ENCODE assay signal across 16 mouse cellular contexts in genomic region chr3:99263471-99263903, GRCm38 (mm10). TPM values are rescaled to one million over a fixed set of nuclear protein-coding genes. Genes with fewer than 3 reads are reported as not detected.
DNase-seq lines count a peak whose midpoint lies in the region; ATAC-seq lines count a peak whose summit lies in the region.
"Had no signal": no experiment of that assay in that cellular context is flagged by ENCODE, and none has a peak within 500 bp of the region (broad histone marks: within the 10 kb centered on the region; RNA-seq: fewer than 3 reads in every experiment).

No protein-coding gene starts in this region.

- WGBS in hindbrain, embryonic 11.5 days = 14% methylated on average over 9 of the region's 9 CpGs
- WGBS in hindbrain, embryonic 12.5 days = 23% methylated on average over 9 of the region's 9 CpGs
- 22% methylated on average over 9 of the region's 9 CpGs for WGBS in limb, embryonic 11.5 days

- no peaks in the 10 kb centered on the region for H3K36me3 ChIP-seq in hindbrain, embryonic 11.5 days (ENCODE audit: control insufficient read depth, insufficient read depth, low read length)
- H3K36me3 ChIP-seq in hindbrain, embryonic 12.5 days = no peaks in the 10 kb centered on the region
- no peaks in the 10 kb centered on the region for H3K36me3 ChIP-seq in limb, embryonic 11.5 days (ENCODE audit: control insufficient read depth, insufficient read depth, low read length)
- H3K36me3 ChIP-seq: heart, embryonic 12.5 days; liver, embryonic 13.5 days had no signal

- H3K27me3 ChIP-seq in hindbrain, embryonic 11.5 days (ENCODE audit: control insufficient read depth, insufficient read depth, low read length) = peaks cover 53% of the 10 kb centered on the region
- H3K27me3 ChIP-seq in hindbrain, embryonic 12.5 days = peaks cover 81% of the 10 kb centered on the region
- no peaks in the 10 kb centered on the region for H3K27me3 ChIP-seq in limb, embryonic 11.5 days (ENCODE audit: control insufficient read depth, insufficient read depth, low read length)

- no peak overlapping the region for H3K9ac ChIP-seq in hindbrain, embryonic 11.5 days (ENCODE audit: low read depth, low read length)
- H3K9ac ChIP-seq in hindbrain, embryonic 12.5 days = no peak overlapping the region
- no peak overlapping the region for H3K9ac ChIP-seq in limb, embryonic 11.5 days (ENCODE audit: low read length)
- H3K9ac ChIP-seq: heart, embryonic 12.5 days; liver, embryonic 13.5 days had no signal

- H3K9me3 ChIP-seq in hindbrain, embryonic 11.5 days (ENCODE audit: control insufficient read depth, low read length) = no peaks in the 10 kb centered on the region
- H3K9me3 ChIP-seq in hindbrain, embryonic 12.5 days (replicated peaks) = no peaks in the 10 kb centered on the region
- no peaks in the 10 kb centered on the region for H3K9me3 ChIP-seq in limb, embryonic 11.5 days (ENCODE audit: control insufficient read depth, low read length)
- H3K9me3 ChIP-seq: liver, embryonic 13.5 days had no signal

- peak; percentile 49 to 88 for DNase-seq in adrenal gland, adult (ENCODE audit: inconsistent age in 2 of 2, low spot score in 1 of 2)
- no peak for DNase-seq in adrenal gland, postnatal 10 days
- DNase-seq in hindbrain, embryonic 11.5 days (ENCODE audit: low spot score) = peak; percentile 35
- peak; percentile 51 for DNase-seq in adrenal gland, postnatal 25 days
- peak; percentile 60 for DNase-seq in limb, embryonic 11.5 days (ENCODE audit: low spot score)
- DNase-seq in lung, postnatal 36 days = no peak
- DNase-seq in thymus, postnatal 14 days = no peak
- DNase-seq: cerebellum, adult 11-12 months; gastrocnemius, postnatal 14 days; heart, postnatal 36 days; kidney, postnatal 10 days; liver, embryonic 13.5 days; right cerebral cortex, postnatal 4 days had no signal

- no peak overlapping the region for H3K4me2 ChIP-seq in hindbrain, embryonic 11.5 days (replicated peaks; ENCODE audit: low read depth, low read length)
- no peak overlapping the region for H3K4me2 ChIP-seq in hindbrain, embryonic 12.5 days (replicated peaks)
- H3K4me2 ChIP-seq in limb, embryonic 11.5 days (ENCODE audit: low read depth, severe bottlenecking) = peak overlapping the region; percentile 15; the same call in 1 of the 2 replicates
- H3K4me2 ChIP-seq: heart, embryonic 12.5 days; liver, embryonic 13.5 days had no signal

- no peaks in the 10 kb centered on the region for H3K4me1 ChIP-seq in hindbrain, embryonic 11.5 days (replicated peaks; ENCODE audit: control insufficient read depth, insufficient read depth, low read length)
- no peaks in the 10 kb centered on the region for H3K4me1 ChIP-seq in hindbrain, embryonic 12.5 days
- peaks cover 33% of the 10 kb centered on the region for H3K4me1 ChIP-seq in limb, embryonic 11.5 days (ENCODE audit: control insufficient read depth, insufficient read depth, low read length)
- H3K4me1 ChIP-seq: heart, embryonic 12.5 days; liver, embryonic 13.5 days had no signal

- ATAC-seq in hindbrain, embryonic 11.5 days (ENCODE audit: low FRiP score) = no peak
- ATAC-seq in hindbrain, embryonic 12.5 days (ENCODE audit: low FRiP score) = no peak
- no peak for ATAC-seq in limb, embryonic 11.5 days (ENCODE audit: insufficient number of reproducible peaks, low FRiP score, low TSS enrichment, low read depth)
- ATAC-seq: lung, postnatal 0 days had no signal

- no peak overlapping the region for H3K27ac ChIP-seq in hindbrain, embryonic 11.5 days (ENCODE audit: low read depth, low read length)
- no peak overlapping the region for H3K27ac ChIP-seq in hindbrain, embryonic 12.5 days
- H3K27ac ChIP-seq in limb, embryonic 11.5 days (replicated peaks; ENCODE audit: low read depth, low read length) = no peak overlapping the region
- H3K27ac ChIP-seq: liver, embryonic 13.5 days had no signal

- H3K4me3 ChIP-seq in hindbrain, embryonic 11.5 days (ENCODE audit: low read depth, low read length) = no peak overlapping the region
- H3K4me3 ChIP-seq in hindbrain, embryonic 12.5 days = no peak overlapping the region
- no peak overlapping the region for H3K4me3 ChIP-seq in limb, embryonic 11.5 days (ENCODE audit: low read depth, low read length)
- H3K4me3 ChIP-seq: heart, embryonic 12.5 days; liver, embryonic 13.5 days had no signal

RNA-seq across cellular contexts. Expression of gene Tbx15, which starts 23.3 kb away (rescaled TPM):
- total RNA-seq in adrenal gland, postnatal 10 days (2021) = 10 to 100 TPM in 1 of 2 experiments, 1 to 10 TPM in 1; 1.8 to 10.8 TPM
- 4.2 and 4.9 TPM in 2 replicates for polyA plus RNA-seq in hindbrain, embryonic 11.5 days (2014; fragmentation: Nextera tagmentation; extraction: Ambion mirVana)
- polyA plus RNA-seq in hindbrain, embryonic 12.5 days (2016; fragmentation: Nextera tagmentation; extraction: Ambion mirVana) = 9.3 and 12.5 TPM in 2 replicates
- 0.55 TPM in 1 of 2 replicates, not detected in the other for total RNA-seq in adrenal gland, postnatal 25 days (2021)
- polyA plus RNA-seq in limb, embryonic 11.5 days (2014; fragmentation: Nextera tagmentation; extraction: Ambion mirVana) = 50.7 and 55.2 TPM in 2 replicates

Comparison
In these comparisons a context has a peak if more than half of its experiments do, and no peak if none do; other contexts are left out.
1. DNase-seq: peak in adrenal gland, adult (2 of 2), hindbrain, embryonic 11.5 days (single experiment), adrenal gland, postnatal 25 days (single experiment) and limb, embryonic 11.5 days (single experiment); none in adrenal gland, postnatal 10 days (single experiment), lung, postnatal 36 days (single experiment) and thymus, postnatal 14 days (single experiment).